Comparison of ENCODE assay signal across 21 mouse cellular contexts in genomic region chr6:93871516-93871915, GRCm38 (mm10).
DNase-seq lines count a peak whose midpoint lies in the region; ATAC-seq lines count a peak whose summit lies in the region.
"Had no signal": no experiment of that assay in that cellular context is flagged by ENCODE, and none has a peak within 500 bp of the region (broad histone marks: within the 10 kb centered on the region; RNA-seq: fewer than 3 reads in every experiment).

No protein-coding gene starts in this region.

- 73% methylated on average over 4 of the region's 4 CpGs for WGBS in kidney, embryonic 14.5 days

- H3K4me1 ChIP-seq in kidney, embryonic 14.5 days (ENCODE audit: control insufficient read depth, insufficient read depth, low read length): no peaks in the 10 kb centered on the region
- H3K4me1 ChIP-seq: limb, embryonic 12.5 days had no signal

- H3K4me3 ChIP-seq in kidney, embryonic 14.5 days (ENCODE audit: low read length): no peak overlapping the region
- H3K4me3 ChIP-seq: forebrain, embryonic 13.5 days; gastrocnemius, adult 2 months; heart, embryonic 10.5 days; hindbrain, embryonic 12.5 days; layer of hippocampus, adult 2 months; limb, embryonic 12.5 days; liver, embryonic 12.5 days; midbrain, embryonic 12.5 days had no signal

- no peak overlapping the region for H3K9ac ChIP-seq in kidney, embryonic 14.5 days (ENCODE audit: low read depth, low read length)
- H3K9ac ChIP-seq: forebrain, embryonic 13.5 days; hindbrain, embryonic 12.5 days; limb, embryonic 12.5 days; liver, embryonic 12.5 days; midbrain, embryonic 12.5 days had no signal

- H3K27me3 ChIP-seq in kidney, embryonic 14.5 days (ENCODE audit: control insufficient read depth, insufficient read depth, low read length): no peaks in the 10 kb centered on the region
- H3K27me3 ChIP-seq: forebrain, embryonic 13.5 days; hindbrain, embryonic 12.5 days; limb, embryonic 12.5 days; liver, embryonic 12.5 days; midbrain, embryonic 12.5 days had no signal

- H3K36me3 ChIP-seq in kidney, embryonic 14.5 days (ENCODE audit: control insufficient read depth, insufficient read depth, low read length): no peaks in the 10 kb centered on the region
- H3K36me3 ChIP-seq: heart, embryonic 10.5 days; hindbrain, embryonic 12.5 days; limb, embryonic 12.5 days; liver, embryonic 12.5 days; midbrain, embryonic 12.5 days had no signal

- peak; percentile 13 for DNase-seq in kidney, adult 11 months
- DNase-seq in MN1 (ENCODE audit: low spot score): peak; percentile 60
- peak; percentile 83 to 90 for DNase-seq in adrenal gland, adult (ENCODE audit: inconsistent age in 2 of 2, low spot score in 1 of 2)
- peak; percentile 73 for DNase-seq in adrenal gland, postnatal 25 days
- DNase-seq in thymus, adult 18-20 months: no peak
- no peak for DNase-seq in spleen, postnatal 10 days (ENCODE audit: low spot score in 2 of 2)
- no peak for DNase-seq in spleen, postnatal 14 days (ENCODE audit: low spot score in 2 of 2)
- DNase-seq: cerebellum, adult 2 months; cerebellum, postnatal 36 days; gastrocnemius, adult 2 months; lung, adult 18-20 months; lung, postnatal 10 days had no signal

- no peaks in the 10 kb centered on the region for H3K9me3 ChIP-seq in kidney, embryonic 14.5 days (ENCODE audit: control insufficient read depth, low read length)
- H3K9me3 ChIP-seq: forebrain, embryonic 13.5 days; heart, embryonic 10.5 days; hindbrain, embryonic 12.5 days; limb, embryonic 12.5 days; liver, embryonic 12.5 days; midbrain, embryonic 12.5 days had no signal

- H3K4me2 ChIP-seq in kidney, embryonic 14.5 days (replicated peaks; ENCODE audit: low read depth, low read length): no peak overlapping the region
- H3K4me2 ChIP-seq: forebrain, embryonic 13.5 days; hindbrain, embryonic 12.5 days; limb, embryonic 12.5 days; liver, embryonic 12.5 days; midbrain, embryonic 12.5 days had no signal

- no peak overlapping the region for H3K27ac ChIP-seq in kidney, embryonic 14.5 days (ENCODE audit: low read depth, low read length)
- H3K27ac ChIP-seq: forebrain, embryonic 13.5 days; gastrocnemius, adult 2 months; heart, embryonic 10.5 days; hindbrain, embryonic 12.5 days; layer of hippocampus, adult 2 months; limb, embryonic 12.5 days; liver, embryonic 12.5 days; midbrain, embryonic 12.5 days; stomach, postnatal 0 days had no signal

- no peak for ATAC-seq in kidney, embryonic 14.5 days (ENCODE audit: low FRiP score, low TSS enrichment)
- ATAC-seq: forebrain, embryonic 13.5 days; liver, embryonic 12.5 days had no signal

Comparison
In these comparisons a context has a peak if more than half of its experiments do, and no peak if none do; other contexts are left out.
1. DNase-seq: peak in kidney, adult 11 months (single experiment), MN1 (single experiment), adrenal gland, adult (2 of 2) and adrenal gland, postnatal 25 days (single experiment); none in thymus, adult 18-20 months (0 of 2), spleen, postnatal 10 days (0 of 2) and spleen, postnatal 14 days (0 of 2).